Mouse (Mus musculus) liver, embryonic 15.5 days (tissue): Measurements from ENCODE around the gene Ano10. TPM values are rescaled to one million over a fixed set of nuclear protein-coding genes. Genes with fewer than 3 reads are reported as not detected.
"Not testable (repeated sequence)": the region's sequence is repeated elsewhere in the genome, so short reads cannot be mapped to it uniquely, and the experiment has no call there.

ENCODE experiments used
- ATAC-seq: fragments of 200-750 bp; cut with Nextera tagmentation; 2 replicates; pipeline ENCODE4 v1.8.0; 2017; ENCODE audit warnings: moderate number of reproducible peaks, mild to moderate bottlenecking, moderate library complexity; ENCODE audit not compliant: insufficient read depth
- H3K27ac ChIP-seq: fragments of 300-500 bp; sonication (generic); replicated peaks from 2 replicates; pipeline ENCODE4 v1.5.1; 2015; ENCODE audit warnings: mild to moderate bottlenecking, inconsistent platforms
- H3K27me3 ChIP-seq: fragments of 300-500 bp; sonication (generic); 2 replicates; pipeline ENCODE4 v1.6.1; 2015; ENCODE audit warnings: mild to moderate bottlenecking, inconsistent platforms
- H3K36me3 ChIP-seq: fragments of 300-500 bp; sonication (generic); replicated peaks from 2 replicates; pipeline ENCODE4 v1.6.1; 2015; ENCODE audit warnings: moderate library complexity, mild to moderate bottlenecking, inconsistent platforms
- H3K4me1 ChIP-seq: fragments of 300-500 bp; sonication (generic); replicated peaks from 2 replicates; pipeline ENCODE4 v1.6.1; 2015; ENCODE audit warnings: inconsistent platforms
- H3K4me2 ChIP-seq: fragments of 300-500 bp; sonication (generic); 2 replicates; pipeline ENCODE4 v1.6.1; 2015; ENCODE audit warnings: moderate library complexity, mild to moderate bottlenecking, inconsistent platforms
- H3K4me3 ChIP-seq: fragments of 300-500 bp; sonication (generic); replicated peaks from 2 replicates; pipeline ENCODE4 v1.5.1; 2015; ENCODE audit warnings: mild to moderate bottlenecking, inconsistent platforms
- H3K9ac ChIP-seq: fragments of 300-500 bp; sonication (generic); 2 replicates; pipeline ENCODE4 v1.6.1; 2015; ENCODE audit warnings: moderate library complexity, mild to moderate bottlenecking, inconsistent platforms
- H3K9me3 ChIP-seq: fragments of 300-500 bp; sonication (generic); replicated peaks from 2 replicates; pipeline ENCODE4 v1.6.1; 2016; ENCODE audit warnings: inconsistent platforms
- WGBS: fragments of 180-500 bp; shearing (Covaris S2); methylation state at CpG from one replicate; pipeline ENCODE4 v1.1.7; 2015; ENCODE audit warnings: mixed read lengths; ENCODE audit not compliant: insufficient replicate concordance; 5-methylcytosine and 5-hydroxymethylcytosine counted together
- polyA plus RNA-seq: library from polyadenylated mRNA; unstranded; fragments of >200 nt; fragmentation: Nextera tagmentation; extraction: Ambion mirVana; gene quantifications from 2 replicates; pipeline ENCODE4 v1.2.1, GENCODE M21; 2015

Gene Ano10
- polyA plus RNA-seq, 1 experiment from 2014 or later, result 13.7 TPM

DNA sequence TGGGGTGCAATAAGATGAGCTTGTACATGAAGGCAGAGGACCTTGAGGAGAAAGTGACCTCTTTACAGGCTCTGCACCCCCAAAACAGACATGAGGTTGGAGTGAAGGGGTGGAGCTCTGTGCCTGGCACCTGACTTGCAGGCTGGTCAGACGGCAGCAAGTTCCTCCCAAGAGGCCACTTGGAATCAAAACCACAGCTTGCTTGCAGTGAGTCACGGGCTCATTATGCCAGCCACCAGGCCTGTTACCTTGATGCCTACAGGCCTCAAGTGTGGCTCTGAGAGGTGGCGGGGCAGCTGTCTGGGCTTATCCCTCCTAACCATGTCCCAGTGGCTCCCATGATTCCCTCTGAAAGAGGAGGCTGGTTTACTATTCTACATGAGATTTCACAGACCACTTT is 114.1 kb downstream of the Ano10 start:
- no peak for ATAC-seq
- 53% methylated on average over 3 of the region's 3 CpGs for WGBS
- no peak overlapping the region for H3K4me3 ChIP-seq

DNA sequence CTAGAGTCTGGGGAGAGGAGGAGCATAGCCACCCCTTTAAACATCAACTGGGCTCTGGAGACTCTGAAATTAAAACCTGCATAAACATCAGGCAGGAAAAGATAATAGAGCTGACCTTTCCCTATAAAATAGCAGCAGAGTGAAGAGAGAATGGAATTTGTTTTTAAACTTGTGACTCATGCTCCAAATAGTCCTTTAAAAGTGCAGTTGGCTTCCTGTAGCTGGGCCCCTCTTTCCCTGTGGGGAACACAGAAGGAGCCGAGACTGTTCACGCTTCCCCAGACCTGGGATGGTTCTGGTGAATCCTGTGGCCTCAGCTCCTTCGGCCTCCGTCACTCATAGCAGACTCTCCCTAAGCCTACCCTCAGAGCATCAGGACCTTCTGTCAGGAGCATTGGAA is 115.8 kb downstream of the Ano10 start:
- 50% methylated on average over 4 of the region's 4 CpGs for WGBS
- Histone ChIP-seq H3K4me3 (no peak overlapping the region), H3K27ac (no peak overlapping the region), H3K27me3 (no peaks in the 10 kb centered on the region), H3K36me3 (no peaks in the 10 kb centered on the region), H3K9ac (no peak overlapping the region), H3K9me3 (no peaks in the 10 kb centered on the region), H3K4me1 (no peaks in the 10 kb centered on the region), H3K4me2 (no peak overlapping the region)
- ATAC-seq, result no peak

More for the DNA sequence above, 114.1 kb downstream of the Ano10 start:
- no peaks in the 10 kb centered on the region for H3K9me3 ChIP-seq
- H3K4me2 ChIP-seq, result no peak overlapping the region
- no peaks in the 10 kb centered on the region for H3K4me1 ChIP-seq
- H3K27me3 ChIP-seq, result no peaks in the 10 kb centered on the region
- no peak overlapping the region for H3K9ac ChIP-seq
- no peaks in the 10 kb centered on the region for H3K36me3 ChIP-seq
- H3K27ac ChIP-seq, result no peak overlapping the region

DNA sequence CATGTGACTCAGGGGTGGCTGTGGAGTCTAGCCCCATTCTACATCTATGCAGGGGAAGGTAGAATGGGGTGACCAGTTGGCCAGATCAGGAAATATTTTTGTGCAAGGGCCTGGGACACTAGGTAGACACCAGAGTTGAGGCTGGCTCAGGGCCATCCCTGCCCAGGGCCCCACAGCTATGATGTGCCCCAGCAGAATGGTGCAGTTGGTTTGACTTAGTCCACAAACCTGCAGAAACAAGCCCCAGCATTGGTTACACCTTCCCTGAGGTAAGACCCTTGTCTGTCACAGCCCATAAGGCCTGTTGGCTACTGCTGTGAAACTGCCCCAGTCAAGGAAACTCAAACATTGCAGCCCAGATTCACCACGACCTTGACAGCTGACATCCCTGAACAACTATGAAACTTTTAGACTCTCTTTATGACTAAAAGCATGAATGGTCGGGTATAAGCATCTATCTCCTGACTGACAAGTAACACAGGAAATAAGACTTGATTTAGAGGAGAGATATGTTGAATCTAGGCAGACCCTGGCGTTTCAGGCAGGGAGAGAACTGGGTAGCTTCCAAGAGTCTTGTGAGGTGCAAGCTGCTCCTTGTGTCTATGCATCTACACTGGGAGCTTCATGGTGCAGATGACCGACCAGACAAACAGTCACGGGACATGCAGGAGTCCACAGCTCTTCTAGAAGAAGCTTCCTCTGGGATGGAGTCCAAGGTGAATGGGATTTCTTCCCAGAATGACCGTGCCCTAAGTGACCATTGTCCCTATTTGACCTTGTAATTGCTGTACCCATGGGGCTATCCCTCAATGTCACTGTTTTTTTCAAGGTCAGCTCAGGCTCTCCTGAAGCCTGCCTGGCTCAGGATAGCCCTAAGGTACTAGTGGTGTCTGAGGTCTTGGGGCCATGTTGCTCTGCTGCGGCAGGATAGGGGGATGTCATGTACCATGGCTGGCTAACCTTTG is 116.7 kb downstream of the Ano10 start:
- Histone ChIP-seq H3K4me3 (no peak overlapping the region), H3K4me2 (no peak overlapping the region), H3K9ac (no peak overlapping the region), H3K27ac (no peak overlapping the region), H3K4me1 (no peaks in the 10 kb centered on the region), H3K36me3 (no peaks in the 10 kb centered on the region), H3K27me3 (no peaks in the 10 kb centered on the region), H3K9me3 (no peaks in the 10 kb centered on the region)
- 41% methylated on average over 7 of the region's 7 CpGs for WGBS
- no peak; the same call in 1 of the 2 replicates for ATAC-seq

DNA sequence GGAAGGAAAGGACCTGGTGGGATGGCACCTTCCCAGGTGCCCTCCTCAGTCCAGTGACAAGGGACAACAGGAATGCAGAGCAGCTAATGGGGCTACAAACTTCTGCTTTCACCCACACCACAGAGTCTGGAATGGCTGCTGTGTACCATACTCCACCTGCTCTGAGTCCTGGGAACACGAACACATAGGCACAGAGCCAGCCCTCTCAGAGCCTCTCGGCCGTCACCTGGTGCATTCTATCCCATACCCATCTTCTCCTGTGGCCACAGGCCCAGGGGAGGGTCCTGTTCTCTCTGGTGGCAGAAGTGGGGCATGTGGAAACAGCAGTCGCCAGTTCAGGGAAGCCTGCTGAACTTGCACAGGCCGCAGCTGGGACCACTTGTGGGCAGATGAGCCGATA is 119.5 kb downstream of the Ano10 start:
- H3K9ac ChIP-seq, result no peak overlapping the region
- no peaks in the 10 kb centered on the region for H3K36me3 ChIP-seq
- no peak for ATAC-seq
- no peak overlapping the region for H3K27ac ChIP-seq
- no peak overlapping the region for H3K4me2 ChIP-seq
- no peaks in the 10 kb centered on the region for H3K9me3 ChIP-seq
- H3K4me1 ChIP-seq, result no peaks in the 10 kb centered on the region
- no peaks in the 10 kb centered on the region for H3K27me3 ChIP-seq
- H3K4me3 ChIP-seq, result no peak overlapping the region
- WGBS, result 63% methylated on average over 6 of the region's 6 CpGs

DNA sequence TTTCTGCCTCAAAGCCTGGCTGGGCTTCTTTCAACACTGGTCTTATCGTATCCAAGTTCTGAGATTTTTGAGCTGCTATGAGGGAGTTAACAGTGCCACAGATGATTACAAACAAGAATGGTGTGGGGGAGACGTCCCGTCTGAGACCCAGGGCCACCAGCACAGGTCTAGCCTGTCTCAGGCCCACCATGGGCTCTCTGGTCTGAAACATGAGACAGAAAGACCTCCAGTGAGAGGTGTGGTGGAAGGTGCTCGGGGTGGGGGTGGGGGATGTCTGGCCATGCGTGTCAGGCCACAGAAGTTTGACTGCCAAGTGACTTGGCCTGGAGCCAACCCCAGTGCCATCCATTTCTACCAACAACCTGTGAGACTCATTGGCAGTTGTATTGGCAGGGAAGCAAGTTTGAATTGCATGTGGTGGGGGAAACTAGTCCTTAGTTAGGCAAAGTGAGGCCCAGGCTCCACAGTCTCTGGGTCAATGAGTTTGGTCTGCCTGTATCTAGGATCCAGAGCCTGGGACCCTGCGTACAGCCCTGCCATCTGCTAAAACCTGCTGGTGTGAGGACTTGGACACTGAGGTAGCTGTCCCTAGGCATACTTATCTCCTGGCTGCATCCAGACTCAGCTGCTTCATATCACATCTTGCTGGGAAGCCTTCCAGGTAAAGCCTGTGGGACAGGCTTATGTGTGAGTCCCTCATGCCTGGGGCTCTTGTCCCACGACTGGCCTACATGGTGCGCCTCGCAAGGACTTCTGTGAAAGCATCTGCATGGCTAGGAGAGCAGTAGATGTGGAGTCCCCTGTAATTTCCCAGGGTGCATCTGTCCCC is 120.6 kb downstream of the Ano10 start:
- Histone ChIP-seq H3K36me3 (no peaks in the 10 kb centered on the region), H3K4me1 (no peaks in the 10 kb centered on the region), H3K4me2 (no peak overlapping the region), H3K9ac (no peak overlapping the region), H3K4me3 (no peak overlapping the region), H3K27ac (no peak overlapping the region), H3K9me3 (no peaks in the 10 kb centered on the region), H3K27me3 (no peaks in the 10 kb centered on the region)
- ATAC-seq, result no peak
- WGBS, result 70% methylated on average over 9 of the region's 9 CpGs

DNA sequence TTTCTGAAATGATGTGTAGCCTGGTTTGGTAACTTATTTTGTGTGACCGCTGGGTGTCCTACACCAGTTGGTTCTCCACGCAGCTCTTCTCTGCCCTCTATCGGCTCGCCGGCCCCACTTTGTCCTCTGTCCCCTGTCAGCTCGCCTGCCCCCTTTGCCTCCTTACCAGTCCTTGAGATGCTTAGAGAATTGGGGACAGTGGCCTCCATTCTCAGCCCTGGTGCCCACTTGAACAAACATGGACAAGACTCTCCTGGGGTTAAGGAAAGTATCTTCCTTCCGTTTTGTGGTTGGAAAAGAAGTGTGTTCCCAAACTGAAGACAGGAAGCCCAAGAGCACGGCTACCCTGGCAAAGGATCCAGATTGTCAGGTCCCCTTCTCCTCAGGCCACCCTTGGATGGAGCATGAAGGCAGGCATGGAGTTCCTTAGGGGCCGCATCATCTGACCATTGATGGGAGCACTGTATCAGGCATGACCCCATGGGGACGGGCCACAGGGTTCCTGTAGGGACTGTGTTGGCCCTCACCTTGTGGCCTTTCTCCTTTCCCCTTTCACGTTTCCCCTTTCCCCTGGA is 121.5 kb downstream of the Ano10 start:
- no peaks in the 10 kb centered on the region for H3K9me3 ChIP-seq
- no peak overlapping the region for H3K4me2 ChIP-seq
- no peak overlapping the region for H3K9ac ChIP-seq
- H3K36me3 ChIP-seq, result no peaks in the 10 kb centered on the region
- ATAC-seq, result no peak
- no peaks in the 10 kb centered on the region for H3K4me1 ChIP-seq
- H3K4me3 ChIP-seq, result no peak overlapping the region
- H3K27me3 ChIP-seq, result no peaks in the 10 kb centered on the region
- no peak overlapping the region for H3K27ac ChIP-seq
- WGBS, result 68% methylated on average over 11 of the region's 11 CpGs

DNA sequence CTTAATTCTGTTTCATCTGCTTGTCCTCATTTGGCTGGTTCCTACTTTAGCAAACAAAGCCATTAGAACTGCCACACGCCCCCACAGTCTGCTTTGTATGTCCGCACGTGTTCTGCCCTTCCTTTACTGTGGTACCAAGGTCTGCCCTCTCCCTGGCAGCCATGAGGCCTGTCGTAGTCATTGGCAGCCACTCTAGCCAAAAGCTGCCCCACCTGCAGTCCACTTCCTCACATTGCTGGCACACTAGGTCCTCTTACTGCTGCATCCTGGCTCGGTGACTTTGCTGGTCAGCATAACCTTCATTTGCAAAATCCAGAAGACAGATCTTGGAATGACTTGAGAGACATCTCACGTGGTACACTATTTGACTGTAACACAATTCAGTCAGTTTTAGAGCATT is 124.3 kb downstream of the Ano10 start:
- Histone ChIP-seq H3K27me3 (no peaks in the 10 kb centered on the region), H3K9ac (no peak overlapping the region)

DNA sequence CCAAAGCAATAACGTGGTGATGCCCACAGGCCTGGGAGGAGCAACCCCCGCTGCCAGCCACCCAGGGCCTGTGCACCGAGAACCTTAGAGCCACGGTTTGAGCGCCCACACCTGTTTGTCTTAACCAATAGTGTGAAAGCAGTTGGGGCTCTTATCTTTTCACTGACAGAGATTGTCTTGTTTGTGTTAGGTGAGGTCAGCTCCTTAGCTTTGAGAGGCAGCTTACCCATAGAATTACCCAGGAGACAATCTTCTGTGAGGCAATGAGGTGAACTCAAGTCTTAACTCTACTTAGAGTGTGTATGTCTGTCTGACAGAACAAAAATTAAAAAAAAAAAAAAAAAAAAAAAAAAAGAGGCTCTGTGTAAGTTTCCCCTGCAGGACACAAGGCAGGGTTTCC is 126.5 kb downstream of the Ano10 start:
- not testable (repeated sequence) for H3K9me3 ChIP-seq, ATAC-seq
- 68% methylated on average over 5 of the region's 5 CpGs for WGBS

More for the DNA sequence above, 124.3 kb downstream of the Ano10 start:
- 67% methylated on average over 6 of the region's 6 CpGs for WGBS
- Histone ChIP-seq H3K4me2 (no peak overlapping the region), H3K36me3 (peaks cover 26% of the 10 kb centered on the region), H3K9me3 (no peaks in the 10 kb centered on the region), H3K4me1 (no peaks in the 10 kb centered on the region), H3K4me3 (no peak overlapping the region), H3K27ac (no peak overlapping the region)
- ATAC-seq, result no peak

DNA sequence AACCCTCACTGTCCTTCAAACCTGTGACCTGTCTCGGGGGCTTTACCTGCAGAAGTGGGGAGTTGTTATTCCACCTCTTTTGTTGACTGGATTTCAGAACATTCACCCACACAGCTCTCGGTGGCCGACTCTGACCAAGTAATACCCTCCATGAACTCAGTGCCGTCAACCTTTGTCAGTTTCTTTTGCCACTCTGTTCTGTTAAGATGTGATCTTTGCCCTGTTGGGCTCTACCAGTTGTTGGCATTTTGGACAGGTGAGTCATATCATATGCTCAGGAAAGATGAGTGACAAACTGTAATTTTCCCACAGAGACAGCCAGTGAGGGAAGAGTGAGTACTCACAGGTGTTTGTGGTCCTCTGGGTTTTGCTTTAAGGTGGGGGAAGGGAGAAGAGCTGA is 129.7 kb downstream of the Ano10 start:
- H3K9ac ChIP-seq, result no peak overlapping the region
- ATAC-seq, result no peak
- no peaks in the 10 kb centered on the region for H3K9me3 ChIP-seq
- H3K27me3 ChIP-seq, result no peaks in the 10 kb centered on the region
- no peak overlapping the region for H3K4me3 ChIP-seq
- H3K27ac ChIP-seq, result no peak overlapping the region
- no peak overlapping the region for H3K4me2 ChIP-seq
- H3K4me1 ChIP-seq, result no peaks in the 10 kb centered on the region
- peaks cover 57% of the 10 kb centered on the region for H3K36me3 ChIP-seq
- 70% methylated on average over 4 of the region's 4 CpGs for WGBS

More for the DNA sequence above, 126.5 kb downstream of the Ano10 start:
- H3K4me3 ChIP-seq, H3K4me1 ChIP-seq, H3K27me3 ChIP-seq, H3K27ac ChIP-seq, H3K4me2 ChIP-seq, H3K9ac ChIP-seq: not testable (repeated sequence)
- H3K36me3 ChIP-seq, result peaks cover 45% of the 10 kb centered on the region

DNA sequence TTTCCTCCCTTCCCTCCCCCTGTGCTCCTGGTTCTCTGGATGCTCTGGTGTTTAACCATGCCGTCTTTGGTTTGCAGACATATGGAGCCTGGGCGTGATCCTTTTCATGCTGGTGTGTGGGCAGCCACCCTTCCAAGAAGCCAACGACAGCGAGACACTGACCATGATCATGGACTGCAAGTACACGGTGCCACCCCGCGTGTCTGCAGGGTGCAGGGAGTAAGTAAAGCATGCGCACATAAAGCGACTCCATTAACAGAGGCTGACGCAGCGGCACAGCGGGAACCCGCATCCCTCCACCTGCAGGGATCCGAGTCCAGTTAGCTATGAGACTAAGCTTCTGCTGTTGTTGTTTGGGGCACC is 137.2 kb downstream of the Ano10 start:
- Histone ChIP-seq H3K4me2 (no peak overlapping the region), H3K4me1 (peaks cover 6% of the 10 kb centered on the region; the same call in 1 of the 2 replicates), H3K36me3 (peaks cover 41% of the 10 kb centered on the region), H3K9me3 (no peaks in the 10 kb centered on the region), H3K9ac (no peak overlapping the region), H3K4me3 (no peak overlapping the region), H3K27me3 (no peaks in the 10 kb centered on the region), H3K27ac (no peak overlapping the region)
- 89% methylated on average over 14 of the region's 14 CpGs for WGBS
- no peak for ATAC-seq
